Mouse (Mus musculus) lung, embryonic 14.5 days (tissue): Measurements from ENCODE around the gene Lyrm4. TPM values are rescaled to one million over a fixed set of nuclear protein-coding genes. Genes with fewer than 3 reads are reported as not detected.

ENCODE experiments used
- ATAC-seq: fragments of 200-750 bp; cut with Nextera tagmentation; 2 replicates; pipeline ENCODE4 v1.8.0; 2017; ENCODE audit warnings: mild to moderate bottlenecking, moderate TSS enrichment, moderate library complexity; ENCODE audit not compliant: insufficient read depth
- DNase-seq: peaks from one replicate; pipeline ENCODE4 v3.0.0-alpha.2; 2015
- H3K27ac ChIP-seq: fragments of 300-500 bp; sonication (generic); 2 replicates; pipeline ENCODE4 v1.5.1; 2014; ENCODE audit warnings: low read depth, mild to moderate bottlenecking, moderate library complexity
- H3K27me3 ChIP-seq: fragments of 300-500 bp; sonication (generic); 2 replicates; pipeline ENCODE4 v1.6.1; 2014; ENCODE audit warnings: low read length, control low read depth; ENCODE audit not compliant: insufficient read depth
- H3K36me3 ChIP-seq: fragments of 300-500 bp; sonication (generic); 2 replicates; pipeline ENCODE4 v1.6.1; 2014; ENCODE audit warnings: control low read depth; ENCODE audit not compliant: insufficient read depth
- H3K4me1 ChIP-seq: fragments of 300-500 bp; sonication (generic); 2 replicates; pipeline ENCODE4 v1.6.1; 2014; ENCODE audit warnings: antibody characterized with exemption, control low read depth; ENCODE audit not compliant: insufficient read depth
- H3K4me2 ChIP-seq: fragments of 300-500 bp; sonication (generic); 2 replicates; pipeline ENCODE4 v1.6.1; 2014; ENCODE audit warnings: mild to moderate bottlenecking
- H3K4me3 ChIP-seq: fragments of 300-500 bp; sonication (generic); 2 replicates; pipeline ENCODE4 v1.5.1; 2014; ENCODE audit warnings: low read depth, low read length
- H3K9ac ChIP-seq: fragments of 300-500 bp; sonication (generic); 2 replicates; pipeline ENCODE4 v1.6.1; 2014
- H3K9me3 ChIP-seq: fragments of 300-500 bp; sonication (generic); 2 replicates; pipeline ENCODE4 v1.6.1; 2016; ENCODE audit warnings: low read depth, low read length, control low read depth
- CTCF ChIP-seq: IDR thresholded peaks from 2 replicates; pipeline ENCODE4 v1.5.1; 2016; ENCODE audit warnings: antibody characterized with exemption, low read depth
- WGBS: fragments of 180-500 bp; shearing (Covaris S2); extraction: QIAGEN DNeasy Blood & Tissue Kit; methylation state at CpG from one replicate; pipeline ENCODE4 v1.1.7; 2014; 5-methylcytosine and 5-hydroxymethylcytosine counted together
- polyA plus RNA-seq: library from polyadenylated mRNA; unstranded; fragments of >200 nt; fragmentation: Nextera tagmentation; extraction: Ambion mirVana; gene quantifications from 2 replicates; pipeline ENCODE4 v1.2.1, GENCODE M21; 2014

Gene Lyrm4
- polyA plus RNA-seq, 1 experiment from 2014 or later, result 25.9 TPM

DNA sequence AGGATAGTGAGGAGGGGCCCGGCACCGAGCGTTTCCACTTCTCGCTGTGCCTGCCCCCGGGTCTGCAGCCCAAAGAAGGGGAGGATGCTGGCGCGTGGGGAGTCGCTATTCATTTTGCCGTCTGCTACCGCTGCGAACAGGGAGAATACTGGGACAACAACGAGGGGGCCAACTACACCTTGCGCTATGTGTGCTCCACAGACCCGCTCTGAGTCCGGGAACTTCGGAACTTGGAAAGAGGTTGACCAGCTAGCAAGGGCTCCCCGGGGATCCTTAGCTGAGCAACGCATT is 147.9 kb downstream of the Lyrm4 start:
- WGBS, result 0% methylated on average over 18 of the region's 18 CpGs
- Histone ChIP-seq H3K27me3 (peaks cover 22% of the 10 kb centered on the region; the same call in 1 of the 2 replicates), H3K9me3 (no peaks in the 10 kb centered on the region), H3K4me1 (no peaks in the 10 kb centered on the region), H3K36me3 (no peaks in the 10 kb centered on the region), H3K9ac (peak overlapping the region; percentile 54; the same call in 1 of the 2 replicates), H3K4me3 (peak overlapping the region; percentile 59), H3K4me2 (peak overlapping the region; percentile 100), H3K27ac (no peak overlapping the region)
- ATAC-seq (no peak), DNase-seq (peak; percentile 22)
- TF ChIP-seq CTCF, result no peak

- WGBS, result under 1% methylated on average over 54 of the region's 57 CpGs
- H3K27ac ChIP-seq, result no peak overlapping the region
Measured at GRCm38 (mm10) chr13:35968719-35969430, 148.5 kb downstream of the Lyrm4 start.

DNA sequence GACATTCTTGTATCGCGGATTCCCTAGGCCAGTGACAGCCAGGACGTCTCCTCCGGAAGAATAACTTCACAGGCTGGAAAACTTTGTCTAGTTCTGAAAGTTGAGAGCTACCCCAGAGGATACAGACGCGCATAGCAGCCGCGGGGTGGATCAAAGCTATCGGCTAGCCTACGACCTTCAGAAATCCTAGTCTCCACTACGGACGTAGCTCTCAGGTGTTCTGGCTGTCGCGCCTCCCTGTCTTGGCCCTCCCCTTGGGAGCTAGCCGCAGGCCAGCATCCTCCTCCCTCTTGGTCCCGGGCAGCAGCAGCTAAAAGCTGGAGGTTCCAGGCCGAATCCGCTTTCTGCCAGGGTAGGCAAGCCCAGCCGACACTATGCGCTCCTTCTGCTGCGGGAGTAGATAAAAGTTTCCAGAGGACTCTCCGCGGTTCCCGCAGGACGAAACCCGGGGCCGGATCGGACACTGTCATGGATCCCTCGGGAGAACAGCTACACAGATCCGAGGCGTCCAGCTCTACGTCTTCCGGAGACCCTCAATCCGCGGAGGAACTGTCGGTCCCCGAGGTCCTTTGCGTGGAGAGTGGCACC is 149.1 kb downstream of the Lyrm4 start:
- DNase-seq, result peak; percentile 60
- ATAC-seq, result peak; percentile 73
- Histone ChIP-seq H3K9ac (peak overlapping the region; percentile 54), H3K27ac (no peak overlapping the region), H3K4me3 (peak overlapping the region; percentile 59), H3K4me1 (no peaks in the 10 kb centered on the region), H3K27me3 (peaks cover 22% of the 10 kb centered on the region; the same call in 1 of the 2 replicates), H3K36me3 (no peaks in the 10 kb centered on the region), H3K9me3 (no peaks in the 10 kb centered on the region), H3K4me2 (peak overlapping the region; percentile 100)
- no peak for TF ChIP-seq CTCF
- WGBS, result under 1% methylated on average over 38 of the region's 38 CpGs

More at GRCm38 (mm10) chr13:35968719-35969430, 148.5 kb downstream of the Lyrm4 start:
- H3K9ac ChIP-seq, result peak overlapping the region; percentile 54
- peak overlapping the region; percentile 100 for H3K4me2 ChIP-seq
- no peaks in the 10 kb centered on the region for H3K36me3 ChIP-seq
- no peak for TF ChIP-seq CTCF
- no peaks in the 10 kb centered on the region for H3K9me3 ChIP-seq
- H3K4me3 ChIP-seq, result peak overlapping the region; percentile 59
- no peaks in the 10 kb centered on the region for H3K4me1 ChIP-seq
- H3K27me3 ChIP-seq, result peaks cover 22% of the 10 kb centered on the region; the same call in 1 of the 2 replicates
- peak; percentile 74 for DNase-seq
- peak; percentile 86 for ATAC-seq

- Histone ChIP-seq H3K4me1 (no peaks in the 10 kb centered on the region), H3K4me3 (peak overlapping the region; percentile 59), H3K27me3 (peaks cover 22% of the 10 kb centered on the region; the same call in 1 of the 2 replicates), H3K36me3 (no peaks in the 10 kb centered on the region), H3K4me2 (peak overlapping the region; percentile 100), H3K27ac (no peak overlapping the region), H3K9me3 (no peaks in the 10 kb centered on the region), H3K9ac (peak overlapping the region; percentile 54)
- no peak for TF ChIP-seq CTCF
- 5% methylated on average over 15 of the region's 15 CpGs for WGBS
- ATAC-seq, result peak; percentile 42; the same call in 1 of the 2 replicates
- DNase-seq, result peak; percentile 6
Measured at GRCm38 (mm10) chr13:35967690-35968089, 149.6 kb downstream of the Lyrm4 start.

GRCm38 (mm10) chr13:35963583-35963982 is 153.7 kb downstream of the Lyrm4 start:
- H3K36me3 ChIP-seq, result no peaks in the 10 kb centered on the region
- no peak overlapping the region for H3K27ac ChIP-seq
- no peaks in the 10 kb centered on the region for H3K4me1 ChIP-seq
- H3K4me3 ChIP-seq, result no peak overlapping the region
- TF ChIP-seq CTCF, result no peak
- H3K9me3 ChIP-seq, result no peaks in the 10 kb centered on the region
- ATAC-seq, result no peak
- no peak for DNase-seq
- WGBS, result 84% methylated on average over 4 of the region's 4 CpGs
- 0 out of 2 replicates have a peak, but pooled peaks cover 4% of the 10 kb centered on the region for H3K27me3 ChIP-seq
- H3K4me2 ChIP-seq, result no peak overlapping the region
- H3K9ac ChIP-seq, result no peak overlapping the region

DNA sequence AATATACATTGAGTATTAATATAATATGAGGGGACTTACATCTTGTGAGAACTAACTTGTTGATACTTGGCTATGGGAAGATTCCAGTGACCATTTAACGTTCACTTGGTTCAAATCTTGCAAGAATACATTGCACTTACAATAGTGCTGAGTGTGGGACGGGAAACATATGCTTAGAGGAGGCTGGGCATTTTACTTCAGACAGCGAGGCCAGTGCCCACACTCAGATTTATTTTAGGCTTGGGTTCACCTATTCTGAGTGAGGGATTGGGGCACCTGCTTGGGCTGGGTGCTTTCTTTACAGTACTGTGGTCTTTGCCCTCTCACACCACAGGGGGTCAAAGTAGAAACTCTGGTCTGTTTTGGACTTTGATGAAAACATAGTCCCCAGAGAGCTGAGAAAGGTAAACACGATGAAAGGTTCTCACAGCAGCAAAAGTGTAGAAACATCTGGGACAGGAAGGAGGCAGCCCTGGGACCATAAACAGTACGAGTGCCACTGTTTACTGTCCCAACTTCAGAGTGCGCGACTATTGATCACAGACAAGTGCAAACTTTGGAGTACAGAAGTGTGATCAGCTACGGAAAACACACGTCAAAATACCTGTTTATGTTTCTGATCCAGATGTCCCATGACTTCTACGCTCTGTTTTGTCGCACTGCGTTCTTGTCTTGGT is 157.8 kb downstream of the Lyrm4 start:
- Histone ChIP-seq H3K27ac (no peak overlapping the region), H3K27me3 (no peaks in the 10 kb centered on the region), H3K36me3 (no peaks in the 10 kb centered on the region), H3K4me2 (no peak overlapping the region), H3K9me3 (peaks cover 5% of the 10 kb centered on the region; the same call in 1 of the 2 replicates), H3K9ac (no peak overlapping the region), H3K4me1 (no peaks in the 10 kb centered on the region), H3K4me3 (no peak overlapping the region)
- DNase-seq (no peak), ATAC-seq (no peak)
- 55% methylated on average over 12 of the region's 12 CpGs for WGBS
- no peak for TF ChIP-seq CTCF

DNA sequence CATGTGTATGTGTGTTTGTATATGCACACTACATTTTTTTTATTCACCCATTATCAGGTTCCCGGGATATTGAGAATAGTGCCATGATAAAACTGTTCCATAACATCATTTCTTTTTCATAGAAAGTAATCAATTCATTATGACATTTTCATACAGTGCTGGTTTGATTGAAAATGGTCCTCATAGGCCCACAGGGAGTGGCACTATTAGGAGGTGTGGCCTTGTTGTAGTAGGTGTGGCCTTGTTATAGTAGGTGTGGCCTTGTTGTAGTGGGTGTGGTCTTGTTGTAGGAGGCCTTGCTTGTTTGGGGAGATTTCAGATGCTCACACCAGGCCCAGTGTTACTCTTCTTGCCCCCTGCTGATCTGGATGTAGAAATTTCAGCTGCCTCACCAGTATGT is 158.8 kb downstream of the Lyrm4 start, which contains the start of gene Ppp1r3g:
TSS of gene Ppp1r3g (plus strand) at position 301 of the 400 bp plus-strand sequence.
- Histone ChIP-seq H3K9ac (no peak within 1 kb of the TSS), H3K27ac (no peak within 1 kb of the TSS), H3K9me3 (peaks cover 5% of the 10 kb centered on the region; the same call in 1 of the 2 replicates), H3K27me3 (no peaks in the 10 kb centered on the region), H3K4me1 (no peaks in the 10 kb centered on the region), H3K4me3 (no peak within 1 kb of the TSS), H3K4me2 (no peak within 1 kb of the TSS), H3K36me3 (no peaks in the 10 kb centered on the region)
- DNase-seq (no peak), ATAC-seq (no peak)
- TF ChIP-seq CTCF, result no peak
- WGBS, result 92% methylated on average over 1 of the region's 1 CpGs
